Mouse (Mus musculus): ENCODE measurements at regions not wholly inside any gene's neighbourhood (a gene's known extent, or its start where the extent isn't known, plus 50 kb on each side); places are given as distances from the start of the nearest gene placed in this dataset.
A peak's percentile ranks its signal among the peaks of the same experiment; 100 is the strongest.
"Not testable (repeated sequence)": the region's sequence is repeated elsewhere in the genome, so short reads cannot be mapped to it uniquely, and the experiment has no call there.

- Histone ChIP-seq H3K4me1 (peaks cover 13% of the 10 kb centered on the region), H3K27ac (replicated peaks) (peak overlapping the region; percentile 34; the same call in 1 of the 2 replicates), H3K4me2 (peak overlapping the region; percentile 66), H3K27me3 (replicated peaks) (no peaks in the 10 kb centered on the region), H3K9ac (replicated peaks) (peak overlapping the region; percentile 38), H3K36me3 (no peaks in the 10 kb centered on the region), H3K9me3 (replicated peaks) (no peaks in the 10 kb centered on the region), H3K4me3 (replicated peaks) (peak overlapping the region; percentile 37)
- ATAC-seq (ENCODE audit: low FRiP score): peak; percentile 75
- 13% methylated on average over 11 of the region's 11 CpGs for WGBS
These were observed 94.7 kb downstream of the Cxxc4 start for GRCm38 (mm10) chr3:134330943-134331342.

GRCm38 (mm10) chr3:134331499-134332153 lies 95.3 kb downstream of the Cxxc4 start:
- WGBS: 31% methylated on average over 16 of the region's 16 CpGs
- H3K27ac ChIP-seq (replicated peaks): peak overlapping the region; percentile 34; the same call in 1 of the 2 replicates
- no peak overlapping the region; the same call in 1 of the 2 replicates for H3K9ac ChIP-seq (replicated peaks)
- peak overlapping the region; percentile 66 for H3K4me2 ChIP-seq
- no peaks in the 10 kb centered on the region for H3K27me3 ChIP-seq (replicated peaks)
- H3K9me3 ChIP-seq (replicated peaks): no peaks in the 10 kb centered on the region
- H3K4me1 ChIP-seq: peaks cover 13% of the 10 kb centered on the region
- no peaks in the 10 kb centered on the region for H3K36me3 ChIP-seq
- peak overlapping the region; percentile 37 for H3K4me3 ChIP-seq (replicated peaks)
- peak; percentile 87 for ATAC-seq (ENCODE audit: low FRiP score)

- not testable (repeated sequence) for ATAC-seq (ENCODE audit: low FRiP score); H3K27me3 ChIP-seq (replicated peaks); H3K4me1 ChIP-seq; H3K4me3 ChIP-seq (replicated peaks); H3K27ac ChIP-seq (replicated peaks); H3K4me2 ChIP-seq; H3K9me3 ChIP-seq (replicated peaks); H3K9ac ChIP-seq (replicated peaks); H3K36me3 ChIP-seq
- WGBS: 89% methylated on average over 3 of the region's 3 CpGs
These were observed 102.9 kb downstream of the Cxxc4 start for GRCm38 (mm10) chr3:134339093-134339695.

DNA sequence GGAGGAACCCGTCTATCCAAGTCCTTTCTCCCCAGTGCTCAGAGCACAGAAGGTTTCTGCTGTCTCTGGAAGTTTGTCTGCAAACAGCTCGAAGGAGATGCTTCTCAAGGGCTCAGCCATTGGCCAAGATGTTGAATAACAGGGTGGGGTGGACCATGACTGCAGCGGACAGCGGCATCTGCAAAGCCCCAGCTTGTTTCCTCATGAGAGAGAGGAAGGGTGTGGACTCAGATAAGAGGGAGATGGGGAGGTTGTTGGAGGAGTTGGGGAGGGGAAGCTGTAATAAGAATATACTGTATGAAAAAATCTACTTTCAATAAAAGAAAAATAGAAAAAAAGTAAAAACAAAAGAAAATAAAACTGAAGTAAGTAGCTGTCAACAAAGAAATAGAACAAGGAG lies 129.7 kb downstream of the Cxxc4 start:
- Histone ChIP-seq H3K9ac (replicated peaks) (no peak overlapping the region), H3K27ac (replicated peaks) (no peak overlapping the region), H3K4me3 (replicated peaks) (no peak overlapping the region), H3K36me3 (no peaks in the 10 kb centered on the region), H3K4me2 (no peak overlapping the region), H3K9me3 (replicated peaks) (no peaks in the 10 kb centered on the region), H3K27me3 (replicated peaks) (no peaks in the 10 kb centered on the region), H3K4me1 (peaks cover 9% of the 10 kb centered on the region; the same call in 1 of the 2 replicates)
- ATAC-seq (ENCODE audit: low FRiP score): no peak
- WGBS: 92% methylated on average over 4 of the region's 4 CpGs

DNA sequence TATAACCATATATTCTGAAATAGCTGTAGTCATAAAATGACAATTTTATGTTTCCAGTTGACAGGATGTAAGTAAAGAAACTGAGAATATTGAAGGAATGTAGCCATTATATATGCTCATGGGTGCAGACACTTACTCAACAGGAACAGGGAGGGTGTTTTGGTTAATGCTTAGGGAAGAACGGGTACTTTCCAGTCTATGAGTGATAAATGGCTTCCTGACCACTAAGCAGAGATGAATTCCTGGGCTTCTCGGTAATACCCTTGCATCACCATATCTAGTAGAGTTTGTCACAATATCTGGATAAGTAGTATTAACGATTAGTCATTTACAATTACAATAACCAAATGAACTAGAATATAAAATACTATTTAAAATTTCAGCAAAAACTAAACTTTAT lies 130.5 kb downstream of the Cxxc4 start:
- Histone ChIP-seq H3K9me3 (replicated peaks) (no peaks in the 10 kb centered on the region), H3K9ac (replicated peaks) (no peak overlapping the region), H3K36me3 (no peaks in the 10 kb centered on the region), H3K4me2 (no peak overlapping the region), H3K4me1 (peaks cover 9% of the 10 kb centered on the region; the same call in 1 of the 2 replicates), H3K27ac (replicated peaks) (no peak overlapping the region), H3K27me3 (replicated peaks) (no peaks in the 10 kb centered on the region), H3K4me3 (replicated peaks) (no peak overlapping the region)
- no peak for ATAC-seq (ENCODE audit: low FRiP score)
- 79% methylated on average over 3 of the region's 3 CpGs for WGBS

- H3K4me2 ChIP-seq: no peak overlapping the region
- H3K4me1 ChIP-seq: peaks cover 9% of the 10 kb centered on the region; the same call in 1 of the 2 replicates
- ATAC-seq (ENCODE audit: low FRiP score): no peak
- H3K9ac ChIP-seq (replicated peaks): no peak overlapping the region
- H3K4me3 ChIP-seq (replicated peaks): no peak overlapping the region
- no peaks in the 10 kb centered on the region for H3K9me3 ChIP-seq (replicated peaks)
- H3K27ac ChIP-seq (replicated peaks): no peak overlapping the region
- H3K36me3 ChIP-seq: no peaks in the 10 kb centered on the region
- H3K27me3 ChIP-seq (replicated peaks): no peaks in the 10 kb centered on the region
These were observed 132.3 kb downstream of the Cxxc4 start for GRCm38 (mm10) chr3:134368591-134368990.

GRCm38 (mm10) chr3:134369126-134369525 lies 132.8 kb downstream of the Cxxc4 start:
- H3K36me3 ChIP-seq: no peaks in the 10 kb centered on the region
- WGBS: 37% methylated on average over 4 of the region's 4 CpGs
- H3K4me1 ChIP-seq: peaks cover 9% of the 10 kb centered on the region; the same call in 1 of the 2 replicates
- H3K9ac ChIP-seq (replicated peaks): no peak overlapping the region
- ATAC-seq (ENCODE audit: low FRiP score): peak; percentile 45; the same call in 1 of the 2 replicates
- H3K27me3 ChIP-seq (replicated peaks): no peaks in the 10 kb centered on the region
- no peak overlapping the region for H3K27ac ChIP-seq (replicated peaks)
- no peaks in the 10 kb centered on the region for H3K9me3 ChIP-seq (replicated peaks)
- H3K4me2 ChIP-seq: no peak overlapping the region
- H3K4me3 ChIP-seq (replicated peaks): no peak overlapping the region

DNA sequence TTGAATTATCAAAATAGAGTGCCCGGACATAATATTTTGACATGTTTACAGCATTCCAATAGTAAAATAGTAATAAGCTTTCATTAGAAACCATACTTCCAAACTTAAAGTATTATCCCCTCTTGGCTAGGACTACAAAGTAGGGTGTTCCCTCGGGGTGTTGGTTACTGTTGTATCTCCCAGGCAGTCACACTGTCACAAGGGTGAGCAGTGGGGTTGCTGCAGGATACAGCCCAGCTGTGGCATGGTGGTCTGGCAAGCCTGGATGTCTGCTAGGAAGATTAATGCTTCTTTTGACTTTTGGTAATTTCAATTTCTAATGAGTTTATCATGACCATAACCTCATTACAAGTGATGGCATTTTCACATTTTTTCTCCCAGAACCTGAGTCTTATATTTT lies 143.3 kb downstream of the Cxxc4 start:
- Histone ChIP-seq H3K27me3 (replicated peaks) (no peaks in the 10 kb centered on the region), H3K36me3 (no peaks in the 10 kb centered on the region), H3K9ac (replicated peaks) (no peak overlapping the region), H3K4me1 (no peaks in the 10 kb centered on the region), H3K4me2 (no peak overlapping the region), H3K27ac (replicated peaks) (no peak overlapping the region), H3K4me3 (replicated peaks) (no peak overlapping the region), H3K9me3 (replicated peaks) (no peaks in the 10 kb centered on the region)
- 82% methylated on average over 2 of the region's 2 CpGs for WGBS
- no peak for ATAC-seq (ENCODE audit: low FRiP score)

DNA sequence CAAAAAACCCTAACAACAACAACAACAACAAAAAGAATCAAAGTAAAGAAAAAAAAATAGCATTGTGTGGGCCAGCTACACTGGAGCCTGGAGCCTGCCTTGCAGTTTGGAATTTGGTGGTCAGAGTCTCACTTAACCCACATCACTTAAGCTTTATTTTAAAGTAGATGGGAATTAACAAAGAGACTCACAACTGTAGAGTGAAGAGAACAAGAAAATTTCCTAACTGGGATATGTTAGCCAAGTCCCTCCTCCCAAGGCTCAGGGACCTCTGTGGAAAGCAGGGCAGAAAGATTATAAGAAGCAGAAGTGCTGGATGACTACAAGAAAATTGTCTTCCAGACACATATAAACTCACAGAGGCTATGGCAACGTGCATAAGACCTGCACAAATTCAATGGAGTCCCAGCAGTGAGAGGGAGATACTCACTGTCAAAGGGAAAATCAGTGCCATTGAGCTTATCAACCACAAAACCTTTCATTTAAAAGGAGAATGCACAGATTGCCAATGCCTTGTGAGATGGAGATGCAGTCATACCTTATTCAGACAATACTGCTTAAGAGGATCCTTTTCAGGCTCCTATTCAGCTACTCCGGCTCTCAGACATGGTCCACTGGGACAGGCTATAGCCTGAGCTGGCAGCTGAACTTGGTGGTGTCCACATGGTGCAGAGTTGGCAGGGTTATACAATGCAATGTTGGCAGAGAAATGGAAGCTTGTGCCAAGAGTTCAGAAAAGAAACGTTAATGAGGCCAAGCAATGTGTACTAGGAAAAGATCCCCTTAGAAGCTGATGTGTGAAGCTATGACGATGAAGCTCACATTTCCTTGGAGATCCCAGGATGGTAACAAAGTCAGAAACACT lies 154.4 kb downstream of the Cxxc4 start:
- WGBS: 64% methylated on average over 4 of the region's 4 CpGs
- Histone ChIP-seq H3K9ac (replicated peaks) (no peak overlapping the region), H3K36me3 (no peaks in the 10 kb centered on the region)

GRCm38 (mm10) chr3:134400395-134401090 lies 164.3 kb downstream of the Cxxc4 start:
- 70% methylated on average over 4 of the region's 4 CpGs for WGBS
- H3K9ac ChIP-seq (replicated peaks): no peak overlapping the region
- no peaks in the 10 kb centered on the region for H3K9me3 ChIP-seq (replicated peaks)
- H3K4me3 ChIP-seq (replicated peaks): no peak overlapping the region
- H3K27me3 ChIP-seq (replicated peaks): no peaks in the 10 kb centered on the region
- H3K27ac ChIP-seq (replicated peaks): no peak overlapping the region
- H3K4me1 ChIP-seq: no peaks in the 10 kb centered on the region
- ATAC-seq (ENCODE audit: low FRiP score): no peak
- H3K4me2 ChIP-seq: no peak overlapping the region
- H3K36me3 ChIP-seq: no peaks in the 10 kb centered on the region

More for the DNA sequence above, 154.4 kb downstream of the Cxxc4 start:
- H3K27ac ChIP-seq (replicated peaks): no peak overlapping the region
- no peaks in the 10 kb centered on the region for H3K9me3 ChIP-seq (replicated peaks)
- H3K27me3 ChIP-seq (replicated peaks): no peaks in the 10 kb centered on the region
- no peak overlapping the region for H3K4me2 ChIP-seq
- H3K4me1 ChIP-seq: no peaks in the 10 kb centered on the region
- no peak overlapping the region for H3K4me3 ChIP-seq (replicated peaks)
- ATAC-seq (ENCODE audit: low FRiP score): peak; percentile 80

GRCm38 (mm10) chr3:134415606-134416328 lies 179.5 kb downstream of the Cxxc4 start:
- no peak overlapping the region for H3K9ac ChIP-seq (replicated peaks)
- no peaks in the 10 kb centered on the region for H3K27me3 ChIP-seq (replicated peaks)
- H3K36me3 ChIP-seq: no peaks in the 10 kb centered on the region
- H3K27ac ChIP-seq (replicated peaks): no peak overlapping the region; the same call in 1 of the 2 replicates
- H3K4me2 ChIP-seq: peak overlapping the region; percentile 30
- peak; percentile 80; the same call in 1 of the 2 replicates for ATAC-seq (ENCODE audit: low FRiP score)
- no peaks in the 10 kb centered on the region for H3K9me3 ChIP-seq (replicated peaks)
- H3K4me3 ChIP-seq (replicated peaks): no peak overlapping the region
- WGBS: 48% methylated on average over 17 of the region's 17 CpGs
- peaks cover 14% of the 10 kb centered on the region; the same call in 1 of the 2 replicates for H3K4me1 ChIP-seq
